Mouse (Mus musculus) midbrain, embryonic 14.5 days (tissue): ENCODE measurements at regions not wholly inside any gene's neighbourhood (a gene's known extent, or its start where the extent isn't known, plus 50 kb on each side); places are given as distances from the start of the nearest gene placed in this dataset.

Experiments
- ATAC-seq: fragments of 200-750 bp; cut with Nextera tagmentation; 2 replicates; pipeline ENCODE4 v1.8.0; 2017; ENCODE audit warnings: moderate number of reproducible peaks, moderate library complexity; ENCODE audit not compliant: low FRiP score, low TSS enrichment
- DNase-seq: peaks from one replicate; pipeline ENCODE4 v3.0.0-alpha.2; 2015
- H3K27ac ChIP-seq: fragments of 300-500 bp; sonication (generic); replicated peaks from 2 replicates; pipeline ENCODE4 v1.5.1; 2014; ENCODE audit warnings: mild to moderate bottlenecking, low read depth, low read length, moderate library complexity
- H3K27me3 ChIP-seq: fragments of 300-500 bp; sonication (generic); 2 replicates; pipeline ENCODE4 v1.6.1; 2014; ENCODE audit warnings: low read length, control low read depth, mixed read lengths; ENCODE audit not compliant: control insufficient read depth, insufficient read depth
- H3K36me3 ChIP-seq: fragments of 300-500 bp; sonication (generic); 2 replicates; pipeline ENCODE4 v1.6.1; 2014; ENCODE audit warnings: low read length, control low read depth; ENCODE audit not compliant: control insufficient read depth, insufficient read depth
- H3K4me1 ChIP-seq: fragments of 300-500 bp; sonication (generic); 2 replicates; pipeline ENCODE4 v1.6.1; 2014; ENCODE audit warnings: mild to moderate bottlenecking, antibody characterized with exemption, low read length, control low read depth; ENCODE audit not compliant: control insufficient read depth, insufficient read depth
- H3K4me2 ChIP-seq: fragments of 300-500 bp; sonication (generic); 2 replicates; pipeline ENCODE4 v1.6.1; 2014; ENCODE audit warnings: mild to moderate bottlenecking, low read length, moderate library complexity
- H3K4me3 ChIP-seq: fragments of 300-500 bp; sonication (generic); replicated peaks from 2 replicates; pipeline ENCODE4 v1.5.1; 2014; ENCODE audit warnings: low read depth, low read length
- H3K9ac ChIP-seq: fragments of 300-500 bp; sonication (generic); replicated peaks from 2 replicates; pipeline ENCODE4 v1.6.1; 2014; ENCODE audit warnings: mild to moderate bottlenecking, low read length, moderate library complexity
- H3K9me3 ChIP-seq: fragments of 300-500 bp; sonication (generic); 2 replicates; pipeline ENCODE4 v1.6.1; 2016; ENCODE audit warnings: low read length, control low read depth, mixed read lengths; ENCODE audit not compliant: control insufficient read depth
- WGBS: fragments of 180-500 bp; shearing (Covaris S2); extraction: QIAGEN DNeasy Blood & Tissue Kit; methylation state at CpG from one replicate; pipeline ENCODE4 v1.1.7; 2014; 5-methylcytosine and 5-hydroxymethylcytosine counted together

GRCm38 (mm10) chr11:17458946-17459345 lies 201.6 kb downstream of the C1d start:
- Histone ChIP-seq H3K27me3 (no peaks in the 10 kb centered on the region), H3K4me1 (no peaks in the 10 kb centered on the region; the same call in 1 of the 2 replicates), H3K27ac (no peak overlapping the region), H3K9ac (no peak overlapping the region), H3K9me3 (no peaks in the 10 kb centered on the region), H3K4me2 (no peak overlapping the region), H3K4me3 (no peak overlapping the region), H3K36me3 (no peaks in the 10 kb centered on the region)
- DNase-seq (no peak), ATAC-seq (no peak)
- 89% methylated on average over 4 of the region's 4 CpGs for WGBS

GRCm38 (mm10) chr11:17460024-17460919 lies 202.9 kb downstream of the C1d start:
- 6% methylated on average over 11 of the region's 11 CpGs for WGBS
- H3K4me2 ChIP-seq: peak overlapping the region; percentile 41
- no peak overlapping the region for H3K27ac ChIP-seq
- ATAC-seq: peak; percentile 53
- no peaks in the 10 kb centered on the region for H3K36me3 ChIP-seq
- no peaks in the 10 kb centered on the region for H3K9me3 ChIP-seq
- H3K27me3 ChIP-seq: no peaks in the 10 kb centered on the region
- no peak overlapping the region for H3K9ac ChIP-seq
- H3K4me1 ChIP-seq: no peaks in the 10 kb centered on the region; the same call in 1 of the 2 replicates
- no peak overlapping the region for H3K4me3 ChIP-seq
- DNase-seq: peak; percentile 83

GRCm38 (mm10) chr11:17460920-17461279 lies 203.5 kb downstream of the C1d start:
- Histone ChIP-seq H3K27me3 (no peaks in the 10 kb centered on the region), H3K36me3 (no peaks in the 10 kb centered on the region), H3K4me1 (no peaks in the 10 kb centered on the region; the same call in 1 of the 2 replicates), H3K4me3 (no peak overlapping the region), H3K9me3 (no peaks in the 10 kb centered on the region), H3K27ac (no peak overlapping the region), H3K9ac (no peak overlapping the region), H3K4me2 (peak overlapping the region; percentile 41)
- peak; percentile 61 for DNase-seq
- ATAC-seq: no peak
- 4% methylated on average over 13 of the region's 13 CpGs for WGBS

- no peaks in the 10 kb centered on the region for H3K27me3 ChIP-seq
- H3K4me2 ChIP-seq: no peak overlapping the region
- H3K4me1 ChIP-seq: no peaks in the 10 kb centered on the region; the same call in 1 of the 2 replicates
- no peak overlapping the region for H3K4me3 ChIP-seq
- no peak overlapping the region for H3K9ac ChIP-seq
- DNase-seq (no peak), ATAC-seq (no peak)
- no peaks in the 10 kb centered on the region for H3K36me3 ChIP-seq
- no peaks in the 10 kb centered on the region for H3K9me3 ChIP-seq
- H3K27ac ChIP-seq: no peak overlapping the region
- 94% methylated on average over 1 of the region's 1 CpGs for WGBS
Measured at GRCm38 (mm10) chr11:17461701-17462100, 204.3 kb downstream of the C1d start.

GRCm38 (mm10) chr11:17464875-17465274 lies 207.5 kb downstream of the C1d start:
- Histone ChIP-seq H3K9ac (no peak overlapping the region), H3K9me3 (no peaks in the 10 kb centered on the region), H3K27me3 (no peaks in the 10 kb centered on the region), H3K36me3 (no peaks in the 10 kb centered on the region), H3K4me3 (no peak overlapping the region), H3K27ac (no peak overlapping the region), H3K4me1 (no peaks in the 10 kb centered on the region; the same call in 1 of the 2 replicates), H3K4me2 (no peak overlapping the region)
- 0 out of 2 replicates have a peak, but pooled peaks have one; percentile 66 for ATAC-seq
- WGBS: 51% methylated on average over 2 of the region's 2 CpGs
- peak; percentile 70 for DNase-seq

GRCm38 (mm10) chr11:17468431-17469165 lies 211.2 kb downstream of the C1d start:
- no peaks in the 10 kb centered on the region for H3K4me1 ChIP-seq
- ATAC-seq (no peak), DNase-seq (no peak)
- no peak overlapping the region for H3K4me3 ChIP-seq
- H3K9me3 ChIP-seq: no peaks in the 10 kb centered on the region
- H3K9ac ChIP-seq: no peak overlapping the region
- H3K4me2 ChIP-seq: no peak overlapping the region
- H3K27me3 ChIP-seq: no peaks in the 10 kb centered on the region
- 91% methylated on average over 2 of the region's 2 CpGs for WGBS
- H3K36me3 ChIP-seq: no peaks in the 10 kb centered on the region
- H3K27ac ChIP-seq: no peak overlapping the region

GRCm38 (mm10) chr11:17481436-17481996 lies 224.1 kb downstream of the C1d start:
- DNase-seq (no peak), ATAC-seq (no peak)
- 89% methylated on average over 4 of the region's 4 CpGs for WGBS
- no peaks in the 10 kb centered on the region for H3K9me3 ChIP-seq
- H3K9ac ChIP-seq: no peak overlapping the region
- no peaks in the 10 kb centered on the region for H3K4me1 ChIP-seq
- no peaks in the 10 kb centered on the region for H3K36me3 ChIP-seq
- no peaks in the 10 kb centered on the region for H3K27me3 ChIP-seq
- no peak overlapping the region for H3K4me2 ChIP-seq
- no peak overlapping the region for H3K4me3 ChIP-seq
- no peak overlapping the region for H3K27ac ChIP-seq

GRCm38 (mm10) chr11:17483849-17484441 lies 226.6 kb downstream of the C1d start:
- Histone ChIP-seq H3K9ac (no peak overlapping the region), H3K27ac (no peak overlapping the region), H3K4me2 (no peak overlapping the region), H3K9me3 (no peaks in the 10 kb centered on the region), H3K4me1 (no peaks in the 10 kb centered on the region), H3K27me3 (no peaks in the 10 kb centered on the region), H3K4me3 (no peak overlapping the region), H3K36me3 (no peaks in the 10 kb centered on the region)
- ATAC-seq (no peak), DNase-seq (no peak)
- 75% methylated on average over 3 of the region's 3 CpGs for WGBS
